ENCODE assay signal across 8 mouse cellular contexts in genomic region chr10:99268421-99269300, GRCm38 (mm10). TPM values are rescaled to one million over a fixed set of nuclear protein-coding genes. Genes with fewer than 3 reads are reported as not detected.
DNase-seq lines count a peak whose midpoint lies in the region; ATAC-seq lines count a peak whose summit lies in the region.

No protein-coding gene starts in this region.

- no peak for ATAC-seq in embryonic facial prominence, embryonic 13.5 days (ENCODE audit: insufficient number of reproducible peaks, insufficient read depth, low FRiP score, low TSS enrichment, low read depth)
- ATAC-seq in heart, embryonic 14.5 days (ENCODE audit: insufficient number of reproducible peaks, insufficient read depth, low FRiP score, low read depth): no peak
- ATAC-seq in kidney, embryonic 15.5 days (replicated peaks; ENCODE audit: low FRiP score): peak; percentile 58
- peak; percentile 66 for ATAC-seq in lung, embryonic 16.5 days (ENCODE audit: low read depth)
- no peak for ATAC-seq in neural tube, embryonic 15.5 days (ENCODE audit: low FRiP score)
- no peak for ATAC-seq in frontal cortex, adult (ENCODE audit: low TSS enrichment)

- peaks cover 47% of the 10 kb centered on the region for H3K4me1 ChIP-seq in embryonic facial prominence, embryonic 13.5 days
- peaks cover 19 to 36% of the 10 kb centered on the region in 2 experiments for H3K4me1 ChIP-seq in heart, embryonic 14.5 days (ENCODE audit: control insufficient read depth in 2 of 2, insufficient read depth in 2 of 2, low read length in 2 of 2)
- H3K4me1 ChIP-seq in kidney, embryonic 15.5 days: peaks cover 51% of the 10 kb centered on the region
- H3K4me1 ChIP-seq in lung, embryonic 16.5 days (replicated peaks; ENCODE audit: control insufficient read depth, insufficient read depth, low read length): peaks cover 48% of the 10 kb centered on the region
- peaks cover 43% of the 10 kb centered on the region for H3K4me1 ChIP-seq in neural tube, embryonic 15.5 days

- 25% methylated on average over 19 of the region's 19 CpGs for WGBS in embryonic facial prominence, embryonic 13.5 days
- 35% methylated on average over 19 of the region's 19 CpGs for WGBS in heart, embryonic 14.5 days
- 16% methylated on average over 19 of the region's 19 CpGs for WGBS in kidney, embryonic 15.5 days
- 22% methylated on average over 19 of the region's 19 CpGs for WGBS in lung, embryonic 16.5 days
- WGBS in neural tube, embryonic 15.5 days: 14% methylated on average over 19 of the region's 19 CpGs

- peak overlapping the region; percentile 86 for H3K4me2 ChIP-seq in embryonic facial prominence, embryonic 13.5 days
- peak overlapping the region; percentile 75 for H3K4me2 ChIP-seq in heart, embryonic 14.5 days (ENCODE audit: low read length)
- H3K4me2 ChIP-seq in kidney, embryonic 15.5 days: peak overlapping the region; percentile 83
- peak overlapping the region; percentile 49 for H3K4me2 ChIP-seq in lung, embryonic 16.5 days (ENCODE audit: low read depth, low read length)
- H3K4me2 ChIP-seq in neural tube, embryonic 15.5 days: peak overlapping the region; percentile 81

- H3K27ac ChIP-seq in embryonic facial prominence, embryonic 13.5 days: peak overlapping the region; percentile 76
- peak overlapping the region; percentile 21 to 74 for H3K27ac ChIP-seq in heart, embryonic 14.5 days (replicated peaks in 1 of 2; ENCODE audit: control insufficient read depth in 1 of 2, insufficient read depth in 1 of 2, low read depth in 2 of 2, low read length in 2 of 2)
- H3K27ac ChIP-seq in kidney, embryonic 15.5 days: peak overlapping the region; percentile 79
- peak overlapping the region; percentile 85 for H3K27ac ChIP-seq in lung, embryonic 16.5 days (ENCODE audit: low read length)
- H3K27ac ChIP-seq in neural tube, embryonic 15.5 days (replicated peaks): peak overlapping the region; percentile 51

- DNase-seq in right cerebral cortex, adult 2 months (ENCODE audit: low spot score in 2 of 2): peak; percentile 32 to 44
- no peak for DNase-seq in right cerebral cortex, postnatal 4 days

- H3K9ac ChIP-seq in embryonic facial prominence, embryonic 13.5 days: peak overlapping the region; percentile 32; the same call in 1 of the 2 replicates
- no peak overlapping the region; the same call in 1 of the 2 replicates for H3K9ac ChIP-seq in heart, embryonic 14.5 days (ENCODE audit: low read length)
- 0 out of 2 replicates have a peak overlapping the region, but pooled peaks have one; percentile 16 for H3K9ac ChIP-seq in kidney, embryonic 15.5 days
- H3K9ac ChIP-seq in lung, embryonic 16.5 days (ENCODE audit: low read length): no peak overlapping the region; the same call in 1 of the 2 replicates
- H3K9ac ChIP-seq in neural tube, embryonic 15.5 days (replicated peaks): no peak overlapping the region

- no peaks in the 10 kb centered on the region for H3K9me3 ChIP-seq in embryonic facial prominence, embryonic 13.5 days
- no peaks in the 10 kb centered on the region for H3K9me3 ChIP-seq in heart, embryonic 14.5 days (ENCODE audit: control insufficient read depth, low read length)
- no peaks in the 10 kb centered on the region for H3K9me3 ChIP-seq in kidney, embryonic 15.5 days (replicated peaks)
- H3K9me3 ChIP-seq in lung, embryonic 16.5 days (ENCODE audit: control insufficient read depth, low read length): no peaks in the 10 kb centered on the region
- H3K9me3 ChIP-seq in neural tube, embryonic 15.5 days (replicated peaks): no peaks in the 10 kb centered on the region

- peak overlapping the region; percentile 13 for H3K4me3 ChIP-seq in embryonic facial prominence, embryonic 13.5 days
- no peak overlapping the region; a peak in 1 of 4 replicates for H3K4me3 ChIP-seq in heart, embryonic 14.5 days (ENCODE audit: control insufficient read depth in 1 of 2, insufficient read depth in 1 of 2, low read depth in 1 of 2, low read length in 2 of 2)
- peak overlapping the region; percentile 84; the same call in 1 of the 2 replicates for H3K4me3 ChIP-seq in kidney, embryonic 15.5 days (replicated peaks)
- peak overlapping the region; percentile 24 for H3K4me3 ChIP-seq in lung, embryonic 16.5 days (ENCODE audit: low read length)
- no peak overlapping the region for H3K4me3 ChIP-seq in neural tube, embryonic 15.5 days (replicated peaks)

- no peaks in the 10 kb centered on the region; the same call in 1 of the 2 replicates for H3K27me3 ChIP-seq in embryonic facial prominence, embryonic 13.5 days
- H3K27me3 ChIP-seq in heart, embryonic 14.5 days (ENCODE audit: control insufficient read depth, insufficient read depth, low read length): no peaks in the 10 kb centered on the region
- no peaks in the 10 kb centered on the region for H3K27me3 ChIP-seq in kidney, embryonic 15.5 days
- no peaks in the 10 kb centered on the region for H3K27me3 ChIP-seq in lung, embryonic 16.5 days (ENCODE audit: control insufficient read depth, insufficient read depth, low read depth, low read length)
- peaks cover 7% of the 10 kb centered on the region; the same call in 1 of the 2 replicates for H3K27me3 ChIP-seq in neural tube, embryonic 15.5 days (replicated peaks)

- peaks cover 5% of the 10 kb centered on the region; the same call in 1 of the 2 replicates for H3K36me3 ChIP-seq in embryonic facial prominence, embryonic 13.5 days
- H3K36me3 ChIP-seq in heart, embryonic 14.5 days (ENCODE audit: control insufficient read depth, insufficient read depth, low read length): peaks cover 23% of the 10 kb centered on the region
- peaks cover 14% of the 10 kb centered on the region; the same call in 1 of the 2 replicates for H3K36me3 ChIP-seq in kidney, embryonic 15.5 days
- peaks cover 4% of the 10 kb centered on the region for H3K36me3 ChIP-seq in lung, embryonic 16.5 days (ENCODE audit: control insufficient read depth, insufficient read depth, low read length)
- no peaks in the 10 kb centered on the region for H3K36me3 ChIP-seq in neural tube, embryonic 15.5 days

RNA-seq across cellular contexts. Expression of gene Dusp6, which starts 5.6 kb away (rescaled TPM):
- 61.9 and 73.3 TPM in 2 replicates for polyA plus RNA-seq in embryonic facial prominence, embryonic 13.5 days (2015; fragmentation: Nextera tagmentation; extraction: Ambion mirVana)
- 42.4 and 43.4 TPM in 2 replicates for polyA plus RNA-seq in heart, embryonic 14.5 days (2014; fragmentation: Nextera tagmentation; extraction: Ambion mirVana)
- polyA plus RNA-seq in kidney, embryonic 15.5 days (2015; fragmentation: Nextera tagmentation; extraction: Ambion mirVana): 85.7 and 88.7 TPM in 2 replicates
- polyA plus RNA-seq in lung, embryonic 16.5 days (2015; fragmentation: Nextera tagmentation; extraction: Ambion mirVana): 79.3 and 80.3 TPM in 2 replicates
- 28.2 and 31.5 TPM in 2 replicates for polyA plus RNA-seq in neural tube, embryonic 15.5 days (2015; fragmentation: Nextera tagmentation; extraction: Ambion mirVana)

Comparison
In these comparisons a context has a peak if more than half of its experiments do, and no peak if none do; other contexts are left out.
1. ATAC-seq: peak in kidney, embryonic 15.5 days (single experiment) and lung, embryonic 16.5 days (single experiment); none in embryonic facial prominence, embryonic 13.5 days (single experiment), heart, embryonic 14.5 days (single experiment), neural tube, embryonic 15.5 days (single experiment) and frontal cortex, adult (single experiment).
2. H3K4me3 ChIP-seq: peak in embryonic facial prominence, embryonic 13.5 days (single experiment), kidney, embryonic 15.5 days (single experiment) and lung, embryonic 16.5 days (single experiment); none in heart, embryonic 14.5 days (0 of 2) and neural tube, embryonic 15.5 days (single experiment).
3. H3K9ac ChIP-seq: peak in embryonic facial prominence, embryonic 13.5 days (single experiment) and kidney, embryonic 15.5 days (single experiment); none in heart, embryonic 14.5 days (single experiment), lung, embryonic 16.5 days (single experiment) and neural tube, embryonic 15.5 days (single experiment).
4. Peak in every context shown above with its lines, with median percentiles within 50 percentile points of each other: H3K27ac ChIP-seq and H3K4me2 ChIP-seq.